Mouse (Mus musculus): ENCODE measurements around the gene Gsdme.

DNA sequence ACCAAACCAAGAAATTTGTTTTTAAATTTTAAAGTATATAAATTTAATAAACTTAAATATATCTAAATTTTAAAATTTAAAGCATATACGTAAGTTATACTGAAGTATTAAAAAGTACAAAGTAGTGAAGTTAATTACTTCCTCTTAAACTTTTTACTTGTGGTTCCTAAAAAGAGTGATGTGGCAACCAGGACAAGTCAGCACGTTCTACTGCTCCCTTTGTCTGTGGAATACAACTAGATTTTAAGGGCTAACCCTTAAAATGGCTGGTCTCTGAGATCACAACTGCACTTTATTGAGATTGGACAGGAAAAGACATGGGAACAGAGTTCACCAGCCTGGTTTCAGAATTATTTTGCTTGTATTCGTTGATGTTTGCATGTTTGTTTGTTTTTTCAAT, 100.6 kb downstream of the Gsdme start:
- TF ChIP-seq CTCF (IDR thresholded peaks at IDR 0.05; ENCODE audit: low read depth), result no peak
- no peak for TF ChIP-seq EP300 (IDR thresholded peaks at IDR 0.05; ENCODE audit: low read depth)
